Comparison of ENCODE assay signal across 18 mouse cellular contexts in genomic region chr11:54869318-54869717, GRCm38 (mm10). TPM values are rescaled to one million over a fixed set of nuclear protein-coding genes. Genes with fewer than 3 reads are reported as not detected.
DNase-seq lines count a peak whose midpoint lies in the region; ATAC-seq and TF ChIP-seq lines count a peak whose summit lies in the region.
"Had no signal": no experiment of that assay in that cellular context is flagged by ENCODE, and none has a peak within 500 bp of the region (broad histone marks: within the 10 kb centered on the region; RNA-seq: fewer than 3 reads in every experiment).

No protein-coding gene starts in this region.

- H3K4me2 ChIP-seq in forebrain, embryonic 13.5 days: peak overlapping the region; percentile 73; the same call in 1 of the 2 replicates
- H3K4me2 ChIP-seq in CH12.LX (ENCODE audit: insufficient read depth, low read depth, poor library complexity, severe bottlenecking): no peak overlapping the region
- peak overlapping the region; percentile 14; the same call in 1 of the 2 replicates for H3K4me2 ChIP-seq in liver, embryonic 15.5 days
- H3K4me2 ChIP-seq: intestine, embryonic 15.5 days had no signal

- H3K27ac ChIP-seq in forebrain, embryonic 13.5 days: no peak overlapping the region
- no peak overlapping the region for H3K27ac ChIP-seq in forebrain, embryonic 10.5 days
- no peak overlapping the region; the same call in 1 of the 2 replicates for H3K27ac ChIP-seq in CH12.LX (ENCODE audit: insufficient read depth, low read depth)
- H3K27ac ChIP-seq in liver, embryonic 15.5 days (replicated peaks): no peak overlapping the region; the same call in 1 of the 2 replicates
- H3K27ac ChIP-seq: embryonic facial prominence, embryonic 13.5 days; intestine, embryonic 15.5 days; kidney, embryonic 15.5 days had no signal

- no peaks in the 10 kb centered on the region for H3K27me3 ChIP-seq in forebrain, embryonic 13.5 days
- no peaks in the 10 kb centered on the region for H3K27me3 ChIP-seq in forebrain, embryonic 10.5 days (ENCODE audit: poor library complexity, severe bottlenecking)
- no peaks in the 10 kb centered on the region for H3K27me3 ChIP-seq in CH12.LX (replicated peaks)
- H3K27me3 ChIP-seq in liver, embryonic 15.5 days: no peaks in the 10 kb centered on the region
- H3K27me3 ChIP-seq: embryonic facial prominence, embryonic 13.5 days; intestine, embryonic 15.5 days; kidney, embryonic 15.5 days had no signal

- TF ChIP-seq CTCF in CH12.LX (conservative IDR thresholded peaks at IDR 0.05 in 1 of 2, IDR thresholded peaks at IDR 0.05 in 1 of 2; ENCODE audit: low read depth in 2 of 2, low read length in 2 of 2): no peak

- 0 out of 2 replicates have a peak overlapping the region, but pooled peaks have one; percentile 3 for H3K9ac ChIP-seq in forebrain, embryonic 13.5 days
- no peak overlapping the region for H3K9ac ChIP-seq in CH12.LX (ENCODE audit: insufficient read depth, low read depth)
- H3K9ac ChIP-seq in liver, embryonic 15.5 days: 0 out of 2 replicates have a peak overlapping the region, but pooled peaks have one; percentile 19
- H3K9ac ChIP-seq: embryonic facial prominence, embryonic 13.5 days; intestine, embryonic 15.5 days; kidney, embryonic 15.5 days had no signal

- in situ Hi-C loops in CH12.LX (cut with MboI; ENCODE audit: low pct_ligation_motif_present, low pct_unique_long_range_greater_than_20kb, low sequenced_read_pairs): loop anchor here (10.0 kb wide), 2 partner anchors 345 to 555 kb away; partner anchors contain the start of gene Rapgef6

- peaks cover 52% of the 10 kb centered on the region for H3K36me3 ChIP-seq in forebrain, embryonic 13.5 days (ENCODE audit: poor library complexity, severe bottlenecking)
- peaks cover 64% of the 10 kb centered on the region for H3K36me3 ChIP-seq in forebrain, embryonic 10.5 days (replicated peaks)
- H3K36me3 ChIP-seq in CH12.LX (replicated peaks in 1 of 2; ENCODE audit: control insufficient read depth in 1 of 2, insufficient read depth in 1 of 2, low read length in 1 of 2): peaks cover 44 to 63% of the 10 kb centered on the region in 2 experiments
- H3K36me3 ChIP-seq in liver, embryonic 15.5 days (replicated peaks): peaks cover 51% of the 10 kb centered on the region

- ATAC-seq in forebrain, embryonic 13.5 days: no peak
- no peak for ATAC-seq in liver, embryonic 15.5 days (ENCODE audit: insufficient read depth)
- no peak for ATAC-seq in inflammation-experienced regulatory T-cells, adult 6 months
- ATAC-seq: intestine, embryonic 15.5 days had no signal

- peaks cover 33% of the 10 kb centered on the region for H3K79me2 ChIP-seq in CH12.LX (replicated peaks; ENCODE audit: control insufficient read depth, extremely low read depth, insufficient read depth, poor library complexity, severe bottlenecking)

- no peak for TF ChIP-seq EP300 in CH12.LX (IDR thresholded peaks at IDR 0.05; ENCODE audit: low read length)

- TF ChIP-seq RAD21 in CH12.LX (IDR thresholded peaks at IDR 0.05; ENCODE audit: low read depth, low read length): no peak

- no peak overlapping the region for H3K4me3 ChIP-seq in forebrain, embryonic 13.5 days
- no peak overlapping the region for H3K4me3 ChIP-seq in forebrain, embryonic 10.5 days
- no peak overlapping the region for H3K4me3 ChIP-seq in CH12.LX (replicated peaks in 1 of 3; ENCODE audit: low read depth in 2 of 3, low read length in 2 of 3, poor library complexity in 1 of 3)
- no peak overlapping the region for H3K4me3 ChIP-seq in liver, embryonic 15.5 days (replicated peaks)
- H3K4me3 ChIP-seq: embryonic facial prominence, embryonic 13.5 days; intestine, embryonic 15.5 days; kidney, embryonic 15.5 days had no signal

- 86% methylated on average over 3 of the region's 3 CpGs for WGBS in forebrain, embryonic 13.5 days
- 93% methylated on average over 3 of the region's 3 CpGs for WGBS in forebrain, embryonic 10.5 days
- WGBS in liver, embryonic 15.5 days (ENCODE audit: insufficient replicate concordance): 72% methylated on average over 3 of the region's 3 CpGs

- 0 out of 2 replicates have a peak, but pooled peaks have one; percentile 19 for TF ChIP-seq POLR2A in CH12.LX (IDR thresholded peaks at IDR 0.05; ENCODE audit: low read depth, low read length)

- dilution Hi-C loops in CH12.LX (cut with MboI; ENCODE audit: extremely low pct_ligation_motif_present, extremely low pct_unique_long_range_greater_than_20kb, low sequenced_read_pairs): no loop called here

- DNase-seq in forebrain, embryonic 10.5 days (ENCODE audit: extremely low spot score, low spot score): no peak
- peak; percentile 17 for DNase-seq in kidney, adult 9 months
- DNase-seq in kidney, postnatal 25 days: no peak
- no peak for DNase-seq in CH12.LX (ENCODE audit: extremely low read depth)
- no peak for DNase-seq in cerebellum, postnatal 25 days
- DNase-seq: adrenal gland, postnatal 25 days; cerebellum, adult 2 months; heart, postnatal 14 days; lung, adult 2 months; lung, postnatal 36 days; midbrain, embryonic 14.5 days; right cerebral cortex, postnatal 4 days had no signal

- peaks cover 27% of the 10 kb centered on the region for H3K4me1 ChIP-seq in forebrain, embryonic 13.5 days
- peaks cover 37% of the 10 kb centered on the region for H3K4me1 ChIP-seq in forebrain, embryonic 10.5 days
- H3K4me1 ChIP-seq in CH12.LX (ENCODE audit: control insufficient read depth in 1 of 2, insufficient read depth in 2 of 2): peaks cover 7 to 30% of the 10 kb centered on the region in 2 experiments
- H3K4me1 ChIP-seq in liver, embryonic 15.5 days (replicated peaks): peaks cover 45% of the 10 kb centered on the region

- no peaks in the 10 kb centered on the region for H3K9me3 ChIP-seq in forebrain, embryonic 13.5 days (replicated peaks)
- H3K9me3 ChIP-seq in forebrain, embryonic 10.5 days: no peaks in the 10 kb centered on the region
- H3K9me3 ChIP-seq in CH12.LX (replicated peaks; ENCODE audit: low read length): peaks cover 6% of the 10 kb centered on the region
- no peaks in the 10 kb centered on the region for H3K9me3 ChIP-seq in liver, embryonic 15.5 days (replicated peaks)
- H3K9me3 ChIP-seq: embryonic facial prominence, embryonic 13.5 days; intestine, embryonic 15.5 days; kidney, embryonic 15.5 days had no signal

TF ChIP-seq in CH12.LX, 34 proteins besides CTCF, POLR2A, EP300 and RAD21:
- TF ChIP-seq POLR2AphosphoS2 (IDR thresholded peaks at IDR 0.05; ENCODE audit: low read depth, low read length): 0 out of 2 replicates have a peak, but pooled peaks have one; percentile 34
- TF ChIP-seq HCFC1 (IDR thresholded peaks at IDR 0.05; ENCODE audit: low read depth, low read length): no peak
- no peak for TF ChIP-seq USF2 (conservative IDR thresholded peaks at IDR 0.05; ENCODE audit: low read depth, low read length)
- no peak for TF ChIP-seq TCF12 (IDR thresholded peaks at IDR 0.05; ENCODE audit: low read depth, low read length)
- no peak for TF ChIP-seq UBTF (IDR thresholded peaks at IDR 0.05; ENCODE audit: low read depth, low read length)
- TF ChIP-seq NELFE (IDR thresholded peaks at IDR 0.05; ENCODE audit: low read depth, low read length): no peak

RNA-seq across cellular contexts. Expression of gene Hint1, which starts 3.1 kb away (rescaled TPM):
- 829 and 971 TPM in 2 replicates for polyA plus RNA-seq in forebrain, embryonic 13.5 days (2015; fragmentation: Nextera tagmentation; extraction: Ambion mirVana)
- 675 and 687 TPM in 2 replicates for polyA plus RNA-seq in forebrain, embryonic 10.5 days (2016; fragmentation: Nextera tagmentation; extraction: Ambion mirVana)
- total RNA-seq in CH12.LX (2012; rRNA removed) (1,034 and 1,097 TPM in 2 replicates), CH12.LX (2014; rRNA removed) (1,162 and 1,228 TPM in 2 replicates)
- 854 and 997 TPM in 2 replicates for polyA plus RNA-seq in CH12.LX (2012; ENCODE audit: insufficient read length, low read depth)
- polyA plus RNA-seq in liver, embryonic 15.5 days (2015; fragmentation: Nextera tagmentation; extraction: Ambion mirVana): 305 and 377 TPM in 2 replicates
- polyA plus RNA-seq in inflammation-experienced regulatory T-cells, adult 6 months (2017; shearing (Covaris generic)): 100 to 1,000 TPM; 423 to 700 (median 441) TPM

RNA-seq across cellular contexts. Expression of gene Lyrm7, which starts 8.6 kb away (rescaled TPM):
- 11.6 and 12.5 TPM in 2 replicates for polyA plus RNA-seq in forebrain, embryonic 13.5 days (2015; fragmentation: Nextera tagmentation; extraction: Ambion mirVana)
- polyA plus RNA-seq in forebrain, embryonic 10.5 days (2016; fragmentation: Nextera tagmentation; extraction: Ambion mirVana): 4.1 and 8.0 TPM in 2 replicates
- total RNA-seq in CH12.LX (2012; rRNA removed) (18.2 and 23.1 TPM in 2 replicates), CH12.LX (2014; rRNA removed) (15.5 and 18.6 TPM in 2 replicates)
- 55.8 and 64.4 TPM in 2 replicates for polyA plus RNA-seq in CH12.LX (2012; ENCODE audit: insufficient read length, low read depth)
- 2.6 and 4.1 TPM in 2 replicates for polyA plus RNA-seq in liver, embryonic 15.5 days (2015; fragmentation: Nextera tagmentation; extraction: Ambion mirVana)
- 1 to 10 TPM; 3.4 to 6.4 (median 3.7) TPM for polyA plus RNA-seq in inflammation-experienced regulatory T-cells, adult 6 months (2017; shearing (Covaris generic))

RNA-seq across cellular contexts. Expression of gene Gpx3, which starts 32.9 kb away (rescaled TPM):
- 17.9 and 20.8 TPM in 2 replicates for polyA plus RNA-seq in forebrain, embryonic 13.5 days (2015; fragmentation: Nextera tagmentation; extraction: Ambion mirVana)
- 59.5 and 61.2 TPM in 2 replicates for polyA plus RNA-seq in forebrain, embryonic 10.5 days (2016; fragmentation: Nextera tagmentation; extraction: Ambion mirVana)
- 0.25 TPM in 1 of 2 replicates, not detected in the other for total RNA-seq in CH12.LX (2012; rRNA removed)
- not detected in 2 replicates for total RNA-seq in CH12.LX (2014; rRNA removed)
- polyA plus RNA-seq in CH12.LX (2012; ENCODE audit: insufficient read length, low read depth): 0.63 and 0.90 TPM in 2 replicates
- polyA plus RNA-seq in liver, embryonic 15.5 days (2015; fragmentation: Nextera tagmentation; extraction: Ambion mirVana): 43.1 and 43.3 TPM in 2 replicates
- polyA plus RNA-seq in inflammation-experienced regulatory T-cells, adult 6 months (2017; shearing (Covaris generic)): 1 to 10 TPM in 1 of 3 experiments, under 1 TPM in 2; 0.67 to 1.6 (median 0.85) TPM
